Mouse (Mus musculus): ENCODE results near the gene Tmem56.

GRCm38 (mm10) chr3:121312426-121312825, 29.5 kb upstream of the Tmem56 start:
- TF ChIP-seq GATA1 (IDR thresholded peaks at IDR 0.05; ENCODE audit: borderline replicate concordance, low read length) (no peak), FLI1 (IDR thresholded peaks at IDR 0.05; ENCODE audit: low read length) (no peak)
